Mouse (Mus musculus) CH12.LX (cell line): Measurements from ENCODE around the gene Cbl. TPM values are rescaled to one million over a fixed set of nuclear protein-coding genes. Genes with fewer than 3 reads are reported as not detected.
A peak's percentile ranks its signal among the peaks of the same experiment; 100 is the strongest.

Experiments used
- DNase-seq: peaks from one replicate; pipeline ENCODE4 v3.0.0-alpha.2; 2013; ENCODE audit errors: extremely low read depth
- H3K27ac ChIP-seq: 2 replicates; pipeline ENCODE4 v1.5.1; 2012; ENCODE audit warnings: low read depth, mild to moderate bottlenecking, control low read depth, moderate library complexity; ENCODE audit not compliant: insufficient read depth
- H3K27me3 ChIP-seq: replicated peaks from 2 replicates; pipeline ENCODE3; 2012; ENCODE audit warnings: inconsistent platforms
- H3K36me3 ChIP-seq, 2 experiments: replicated peaks in 1 of 2; 2 replicates each; pipeline versions ENCODE3 to v1.6.1; 2012; ENCODE audit warnings: inconsistent platforms in 1 of 2, low read length in 1 of 2, mild to moderate bottlenecking in 1 of 2, mixed read lengths in 1 of 2, moderate library complexity in 1 of 2; ENCODE audit not compliant: control insufficient read depth in 1 of 2, insufficient read depth in 1 of 2
- H3K4me1 ChIP-seq, 2 experiments: 2 replicates each; pipeline ENCODE4 v1.6.1; 2012; ENCODE audit warnings: inconsistent platforms in 1 of 2, moderate library complexity in 1 of 2; ENCODE audit not compliant: insufficient read depth in 2 of 2, control insufficient read depth in 1 of 2
- H3K4me2 ChIP-seq: 2 replicates; pipeline ENCODE4 v1.6.1; 2012; ENCODE audit warnings: low read depth, mild to moderate bottlenecking, control low read depth; ENCODE audit not compliant: poor library complexity, insufficient read depth, severe bottlenecking
- H3K4me3 ChIP-seq, 3 experiments: fragments of 150-350 bp in 1 of 3; sonication (generic) in 1 of 3; replicated peaks in 1 of 3; 2 replicates each; pipeline versions ENCODE3 to v1.5.1; 2011 to 2012; ENCODE audit warnings: low read depth in 2 of 3, low read length in 2 of 3, mild to moderate bottlenecking in 2 of 3, moderate library complexity in 2 of 3, control low read depth in 1 of 3, improper control_type of control experiment in 1 of 3, inconsistent platforms in 1 of 3, mixed read lengths in 1 of 3; ENCODE audit not compliant: poor library complexity in 1 of 3
- H3K79me2 ChIP-seq: replicated peaks from 2 replicates; pipeline ENCODE4 v1.6.1; 2012; ENCODE audit warnings: mild to moderate bottlenecking, moderate library complexity; ENCODE audit not compliant: control insufficient read depth, poor library complexity, insufficient read depth, severe bottlenecking; ENCODE audit errors: extremely low read depth
- H3K9ac ChIP-seq: 2 replicates; pipeline ENCODE4 v1.6.1; 2012; ENCODE audit warnings: low read depth, mild to moderate bottlenecking, control low read depth, moderate library complexity; ENCODE audit not compliant: insufficient read depth
- H3K9me3 ChIP-seq: replicated peaks from 2 replicates; pipeline ENCODE3; 2012; ENCODE audit warnings: low read length, inconsistent platforms, mixed read lengths
- CHD2 ChIP-seq: IDR thresholded peaks from 2 replicates; pipeline ENCODE4 v1.6.1; 2011; ENCODE audit warnings: low read length, improper control_type of control experiment
- CTCF ChIP-seq, 2 experiments: IDR thresholded peaks in 1 of 2; conservative IDR thresholded peaks in 1 of 2; 2 replicates each; pipeline ENCODE4 v1.5.1; 2011 to 2012; ENCODE audit warnings: low read depth in 2 of 2, low read length in 2 of 2, improper control_type of control experiment in 1 of 2, inconsistent platforms in 1 of 2, mild to moderate bottlenecking in 1 of 2, moderate library complexity in 1 of 2
- E2F4 ChIP-seq: IDR thresholded peaks from 2 replicates; pipeline ENCODE4 v1.6.1; 2011; ENCODE audit warnings: low read depth, low read length, improper control_type of control experiment; ENCODE audit not compliant: insufficient replicate concordance
- ELF1 ChIP-seq: IDR thresholded peaks from 2 replicates; pipeline ENCODE4 v1.6.1; 2014; ENCODE audit warnings: low read depth, mild to moderate bottlenecking, inconsistent platforms, low read length, improper control_type of control experiment
- EP300 ChIP-seq: IDR thresholded peaks from 2 replicates; pipeline ENCODE4 v1.6.1; 2011; ENCODE audit warnings: low read length, improper control_type of control experiment
- ETS1 ChIP-seq: conservative IDR thresholded peaks from 2 replicates; pipeline ENCODE4 v1.6.1; 2012; ENCODE audit warnings: low read depth, mild to moderate bottlenecking, inconsistent platforms, low read length, improper control_type of control experiment, moderate library complexity
- HCFC1 ChIP-seq: IDR thresholded peaks from 2 replicates; pipeline ENCODE4 v1.6.1; 2012; ENCODE audit warnings: low read depth, mild to moderate bottlenecking, inconsistent platforms, low read length, improper control_type of control experiment
- JUN ChIP-seq: IDR thresholded peaks from 2 replicates; pipeline ENCODE4 v1.6.1; 2011; ENCODE audit warnings: low read depth, mild to moderate bottlenecking, low read length, improper control_type of control experiment, moderate library complexity; ENCODE audit not compliant: insufficient read depth
- JUND ChIP-seq: conservative IDR thresholded peaks from 2 replicates; pipeline ENCODE4 v1.6.1; 2011; ENCODE audit warnings: low read depth, low read length, improper control_type of control experiment
- KAT2A ChIP-seq: IDR thresholded peaks from 2 replicates; pipeline ENCODE4 v1.6.1; 2012; ENCODE audit warnings: low read length, improper control_type of control experiment, inconsistent platforms; ENCODE audit not compliant: insufficient replicate concordance
- MAFK ChIP-seq: IDR thresholded peaks from 2 replicates; pipeline ENCODE4 v1.6.1; 2011; ENCODE audit warnings: low read length, improper control_type of control experiment; ENCODE audit not compliant: insufficient replicate concordance
- MEF2A ChIP-seq: IDR thresholded peaks from 2 replicates; pipeline ENCODE4 v1.6.1; 2014; ENCODE audit warnings: low read depth, mild to moderate bottlenecking, inconsistent platforms, low read length, improper control_type of control experiment, borderline replicate concordance
- MXI1 ChIP-seq: IDR thresholded peaks from 2 replicates; pipeline ENCODE4 v1.6.1; 2011; ENCODE audit warnings: mild to moderate bottlenecking, low read depth, low read length, improper control_type of control experiment
- MYC ChIP-seq: IDR thresholded peaks from 2 replicates; pipeline ENCODE4 v1.6.1; 2011; ENCODE audit warnings: low read depth, mild to moderate bottlenecking, improper control_type of control experiment, low read length
- POLR2A ChIP-seq: IDR thresholded peaks from 2 replicates; pipeline ENCODE4 v1.6.1; 2011; ENCODE audit warnings: low read depth, mild to moderate bottlenecking, improper control_type of control experiment, low read length
- POLR2AphosphoS2 ChIP-seq: IDR thresholded peaks from 2 replicates; pipeline ENCODE4 v1.6.1; 2011; ENCODE audit warnings: low read depth, low read length, improper control_type of control experiment
- RCOR1 ChIP-seq: conservative IDR thresholded peaks from 2 replicates; pipeline ENCODE4 v1.6.1; 2012; ENCODE audit warnings: low read depth, mild to moderate bottlenecking, inconsistent platforms, low read length, improper control_type of control experiment
- SIN3A ChIP-seq: IDR thresholded peaks from 2 replicates; pipeline ENCODE4 v1.6.1; 2012; ENCODE audit warnings: low read length, improper control_type of control experiment, inconsistent platforms
- SMC3 ChIP-seq: IDR thresholded peaks from 2 replicates; pipeline ENCODE4 v1.6.1; 2011; ENCODE audit warnings: low read depth, low read length, improper control_type of control experiment
- TBP ChIP-seq: conservative IDR thresholded peaks from 2 replicates; pipeline ENCODE4 v1.6.1; 2011; ENCODE audit warnings: low read depth, low read length, improper control_type of control experiment
- TCF12 ChIP-seq: IDR thresholded peaks from 2 replicates; pipeline ENCODE4 v1.6.1; 2014; ENCODE audit warnings: low read depth, mild to moderate bottlenecking, inconsistent platforms, low read length, improper control_type of control experiment
- UBTF ChIP-seq: IDR thresholded peaks from 2 replicates; pipeline ENCODE4 v1.6.1; 2012; ENCODE audit warnings: low read depth, mild to moderate bottlenecking, inconsistent platforms, low read length, improper control_type of control experiment, moderate library complexity
- USF1 ChIP-seq: IDR thresholded peaks from 2 replicates; pipeline ENCODE4 v1.6.1; 2014; ENCODE audit warnings: low read depth, mild to moderate bottlenecking, inconsistent platforms, low read length, improper control_type of control experiment
- USF2 ChIP-seq: conservative IDR thresholded peaks from 2 replicates; pipeline ENCODE4 v1.6.1; 2011; ENCODE audit warnings: low read depth, low read length, improper control_type of control experiment
- ZKSCAN1 ChIP-seq: IDR thresholded peaks from 2 replicates; pipeline ENCODE4 v1.6.1; 2012; ENCODE audit warnings: low read depth, inconsistent platforms, low read length, improper control_type of control experiment, borderline replicate concordance
- ZNF384 ChIP-seq: IDR thresholded peaks from 2 replicates; pipeline ENCODE4 v1.6.1; 2012; ENCODE audit warnings: low read depth, low read length, improper control_type of control experiment, inconsistent platforms
- dilution Hi-C: fragments of 300-500 bp; cut with MboI; formaldehyde crosslinking; loops from 2 replicates; pipeline ENCODE4 v1.14.3; 2020; ENCODE audit warnings: low sequenced_read_pairs; ENCODE audit not compliant: extremely low pct_unique_long_range_greater_than_20kb, extremely low pct_ligation_motif_present
- in situ Hi-C: fragments of 300-500 bp; cut with MboI; formaldehyde crosslinking; loops from 3 replicates; pipeline ENCODE4 v1.14.3; 2019; ENCODE audit warnings: low sequenced_read_pairs, low pct_ligation_motif_present, low pct_unique_long_range_greater_than_20kb, mixed read lengths
- polyA plus RNA-seq: library from polyadenylated mRNA; unstranded; fragments of >175 nt; gene quantifications from 2 replicates; pipeline ENCODE4 v1.2.1, GENCODE M21; 2012; ENCODE audit warnings: low read depth; ENCODE audit not compliant: insufficient read length
- total RNA-seq, 2 experiments: library from RNA; depleted of rRNA; stranded (reverse); fragments of 300-350 nt in 1 of 2; fragments of >200 nt in 1 of 2; gene quantifications; 2 replicates each; pipeline ENCODE4 v1.2.3; 2012 to 2014

Gene Cbl
- total and polyA plus RNA-seq, 3 experiments = 8.3 to 39.0 (median 11.9) TPM

- Histone ChIP-seq H3K4me3 (peak overlapping the region in 2 of 3 experiments; percentile 85 to 92), H3K79me2 (peaks cover 64% of the 10 kb centered on the region), H3K4me1 (peaks cover 16 to 55% of the 10 kb centered on the region in 2 experiments; a peak in 3 of 4 replicates), H3K9ac (peak overlapping the region; percentile 86), H3K9me3 (no peaks in the 10 kb centered on the region), H3K27me3 (no peaks in the 10 kb centered on the region), H3K27ac (no peak overlapping the region), H3K36me3 (peaks cover 2 to 25% of the 10 kb centered on the region in 2 experiments), H3K4me2 (peak overlapping the region; percentile 94; the same call in 1 of the 2 replicates)
- dilution Hi-C loops = no loop called here
- in situ Hi-C loops = loop anchor here (10.0 kb wide), 1 partner anchor 47 kb away; no protein-coding TSS in a partner anchor
- TF ChIP-seq ZNF384 (no peak), RCOR1 (no peak), CTCF (conservative IDR thresholded peaks at IDR 0.05 in 1 of 2, IDR thresholded peaks at IDR 0.05 in 1 of 2; ENCODE audit: low read depth in 2 of 2, low read length in 2 of 2) (no peak), MEF2A (no peak), TCF12 (no peak), EP300 (no peak), ZKSCAN1 (no peak), ELF1 (no peak), CHD2 (no peak), POLR2A (no peak), E2F4 (no peak), POLR2AphosphoS2 (no peak), MAFK (no peak), JUND (no peak), SIN3A (no peak), USF1 (no peak), KAT2A (no peak)
- DNase-seq = no peak
Observed at GRCm38 (mm10) chr9:44231609-44232008, 2.2 kb downstream of the Cbl start.

DNA sequence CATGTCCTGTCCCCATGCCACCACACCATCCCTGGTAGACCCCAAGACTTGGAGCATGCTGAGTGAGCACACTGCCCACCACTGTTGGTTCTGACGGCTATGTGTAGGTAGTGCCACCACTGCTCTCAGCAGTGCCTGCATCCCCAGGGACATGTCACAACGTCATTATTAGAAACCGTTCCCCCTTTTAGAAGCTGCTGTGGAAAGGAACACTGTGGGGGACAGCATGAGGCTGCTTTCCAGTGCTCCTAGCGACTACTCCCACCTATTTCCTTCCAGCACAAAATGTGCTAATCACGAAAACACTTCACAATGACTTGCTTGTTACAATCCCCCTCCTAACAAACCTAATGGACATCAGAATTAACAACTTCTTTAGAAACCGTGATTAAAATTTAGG, 7.9 kb downstream of the Cbl start:
- H3K27ac ChIP-seq = no peak overlapping the region
- peaks cover 2 to 40% of the 10 kb centered on the region in 2 experiments for H3K36me3 ChIP-seq
- no peak overlapping the region for H3K4me2 ChIP-seq
- in situ Hi-C loops (no loop called here), dilution Hi-C loops (no loop called here)
- peaks cover 11 to 51% of the 10 kb centered on the region in 2 experiments for H3K4me1 ChIP-seq
- H3K27me3 ChIP-seq = no peaks in the 10 kb centered on the region
- H3K9me3 ChIP-seq = no peaks in the 10 kb centered on the region
- TF ChIP-seq MYC (no peak), JUN (no peak), SMC3 (no peak), HCFC1 (no peak), POLR2A (no peak), MXI1 (no peak), USF2 (no peak), TCF12 (no peak), ETS1 (no peak), UBTF (no peak), TBP (no peak), MAFK (no peak), EP300 (no peak)
- H3K9ac ChIP-seq = no peak overlapping the region
- H3K4me3 ChIP-seq = peak overlapping the region in 1 of 3 experiments; percentile 5
- peak; percentile 49 for DNase-seq
- H3K79me2 ChIP-seq = peaks cover 75% of the 10 kb centered on the region
